In genomic region chr8:41443556-41443955, GRCm38 (mm10) we compare ENCODE assay signal across 8 mouse cellular contexts. TPM values are rescaled to one million over a fixed set of nuclear protein-coding genes. Genes with fewer than 3 reads are reported as not detected.
DNase-seq lines count a peak whose midpoint lies in the region; ATAC-seq and TF ChIP-seq lines count a peak whose summit lies in the region.

No protein-coding gene starts in this region.

- DNase-seq in cerebellum, adult 11-12 months = no peak
- peak; percentile 26 for DNase-seq in CD4-positive helper T cell, adult 2 months (ENCODE audit: low read depth, low spot score)
- peak; percentile 17 to 31 for DNase-seq in cerebellum, adult 2 months
- peak; percentile 43 to 83 for DNase-seq in frontal cortex, postnatal 36 days (ENCODE audit: low spot score in 2 of 2)
- DNase-seq in large intestine, adult 2 months (ENCODE audit: low read depth, low spot score) = peak; percentile 16
- DNase-seq in mesoderm, embryonic 11.5 days (ENCODE audit: low read depth, low spot score) = peak; percentile 58
- DNase-seq in stomach, postnatal 0 days (ENCODE audit: low spot score) = peak; percentile 45

- no peak overlapping the region for H3K27ac ChIP-seq in cerebellum, adult 2 months (ENCODE audit: insufficient read depth, low read length)
- no peak overlapping the region for H3K27ac ChIP-seq in stomach, postnatal 0 days (replicated peaks)

- H3K4me1 ChIP-seq in cerebellum, adult 2 months (ENCODE audit: control insufficient read depth, insufficient read depth, low read length) = no peaks in the 10 kb centered on the region
- no peaks in the 10 kb centered on the region for H3K4me1 ChIP-seq in stomach, postnatal 0 days (replicated peaks; ENCODE audit: control insufficient read depth, insufficient read depth)

- no peak overlapping the region for H3K9ac ChIP-seq in stomach, postnatal 0 days (ENCODE audit: low read length)

- H3K27me3 ChIP-seq in cerebellum, adult 2 months (ENCODE audit: control insufficient read depth, insufficient read depth, low read length) = no peaks in the 10 kb centered on the region
- H3K27me3 ChIP-seq in stomach, postnatal 0 days (ENCODE audit: control insufficient read depth, insufficient read depth, low read length) = no peaks in the 10 kb centered on the region

- H3K4me2 ChIP-seq in stomach, postnatal 0 days (replicated peaks; ENCODE audit: low read depth) = no peak overlapping the region

- WGBS in cerebellum, adult 2 months = 4% methylated on average over 4 of the region's 4 CpGs
- WGBS in large intestine, adult 2 months = 2% methylated on average over 4 of the region's 4 CpGs
- 3% methylated on average over 4 of the region's 4 CpGs for WGBS in stomach, postnatal 0 days

- no peaks in the 10 kb centered on the region for H3K36me3 ChIP-seq in stomach, postnatal 0 days (ENCODE audit: control insufficient read depth, insufficient read depth, low read length)

- TF ChIP-seq EP300 in stomach, postnatal 0 days (optimal IDR thresholded peaks at IDR 0.05) = no peak

- peak; percentile 15; the same call in 1 of the 2 replicates for TF ChIP-seq CTCF in cerebellum, adult 2 months (IDR thresholded peaks at IDR 0.05; ENCODE audit: borderline replicate concordance, insufficient read depth, low read depth, low read length)
- peak; percentile 83 for TF ChIP-seq CTCF in stomach, postnatal 0 days (IDR thresholded peaks at IDR 0.05; ENCODE audit: low read depth)

- H3K9me3 ChIP-seq in stomach, postnatal 0 days (ENCODE audit: control insufficient read depth, low read length) = no peaks in the 10 kb centered on the region

- no peak overlapping the region for H3K4me3 ChIP-seq in cerebellum, adult 2 months (replicated peaks; ENCODE audit: insufficient read depth, low read depth, low read length)
- H3K4me3 ChIP-seq in stomach, postnatal 0 days (ENCODE audit: low read depth, low read length) = no peak overlapping the region

- peak; percentile 64; the same call in 1 of the 2 replicates for ATAC-seq in cerebellum, adult (ENCODE audit: insufficient number of reproducible peaks, low FRiP score, low TSS enrichment)
- no peak; the same call in 1 of the 2 replicates for ATAC-seq in stomach, postnatal 0 days (ENCODE audit: low FRiP score, low TSS enrichment)

- TF ChIP-seq POLR2A in cerebellum, adult 2 months (IDR thresholded peaks at IDR 0.05; ENCODE audit: borderline replicate concordance, insufficient read depth, low read length) = no peak

RNA-seq across cellular contexts. Expression of gene Frg1, which starts 26.7 kb away (rescaled TPM):
- polyA plus RNA-seq in cerebellum, adult 2 months (2012; rRNA removed) = 25.4 and 27.3 TPM in 2 replicates
- polyA plus RNA-seq in large intestine, adult 2 months (2012; rRNA removed) = 6.0 and 7.4 TPM in 2 replicates
- polyA plus RNA-seq in stomach, postnatal 0 days (2015; fragmentation: Nextera tagmentation; extraction: Ambion mirVana) = 84.7 TPM in 2 replicates
